Mouse (Mus musculus) thymus, adult 2 months (tissue): Measurements from ENCODE around the gene Nabp2.

ENCODE experiments used
- CTCF ChIP-seq: fragments of 200-500 bp; IDR thresholded peaks from 2 replicates; pipeline ENCODE4 v1.5.1; 2012; ENCODE audit warnings: mild to moderate bottlenecking, control low read depth, low read length, moderate library complexity, borderline replicate concordance; ENCODE audit not compliant: control insufficient read depth, poor library complexity, insufficient read depth; ENCODE audit errors: extremely low read depth
- POLR2A ChIP-seq: fragments of 200-500 bp; IDR thresholded peaks from 2 replicates; pipeline ENCODE4 v1.6.1; 2012; ENCODE audit warnings: mild to moderate bottlenecking, low read length, control low read depth, moderate library complexity; ENCODE audit not compliant: control insufficient read depth, poor library complexity, insufficient read depth; ENCODE audit errors: extremely low read depth

DNA sequence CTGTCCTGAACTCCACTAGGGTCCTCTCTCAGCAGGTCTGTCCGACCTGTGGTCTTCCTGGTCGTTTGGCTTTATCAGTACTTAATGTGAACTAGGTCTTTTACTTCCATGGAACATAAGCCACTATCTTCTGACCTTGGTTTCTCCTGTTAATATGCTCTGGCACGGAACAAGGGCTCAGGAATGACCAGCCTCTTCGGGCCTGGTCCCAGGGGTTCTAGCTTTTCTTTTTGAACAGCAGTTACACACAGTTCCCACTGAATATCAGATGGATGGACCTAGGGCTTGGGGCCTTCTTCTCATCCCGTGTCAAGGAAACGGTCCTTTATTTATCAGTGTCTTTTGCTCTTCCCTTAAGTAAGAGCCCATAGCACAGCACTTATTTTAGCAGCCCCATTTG lies 49.5 kb downstream of the Nabp2 start:
- TF ChIP-seq CTCF (no peak), POLR2A (no peak)
